Mouse (Mus musculus): ENCODE data around the gene Acad10.
A peak's percentile ranks its signal among the peaks of the same experiment; 100 is the strongest.

Acad10 gene

GRCm38 (mm10) chr5:121597332-121597731 lies 63.0 kb downstream of the Acad10 start:
- DNase-seq (ENCODE audit: low read depth, low spot score), result no peak

GRCm38 (mm10) chr5:121596226-121596625 lies 64.1 kb downstream of the Acad10 start:
- DNase-seq (ENCODE audit: low read depth, low spot score), result no peak

GRCm38 (mm10) chr5:121595758-121596157 lies 64.6 kb downstream of the Acad10 start:
- DNase-seq (ENCODE audit: low read depth, low spot score), result no peak

DNA sequence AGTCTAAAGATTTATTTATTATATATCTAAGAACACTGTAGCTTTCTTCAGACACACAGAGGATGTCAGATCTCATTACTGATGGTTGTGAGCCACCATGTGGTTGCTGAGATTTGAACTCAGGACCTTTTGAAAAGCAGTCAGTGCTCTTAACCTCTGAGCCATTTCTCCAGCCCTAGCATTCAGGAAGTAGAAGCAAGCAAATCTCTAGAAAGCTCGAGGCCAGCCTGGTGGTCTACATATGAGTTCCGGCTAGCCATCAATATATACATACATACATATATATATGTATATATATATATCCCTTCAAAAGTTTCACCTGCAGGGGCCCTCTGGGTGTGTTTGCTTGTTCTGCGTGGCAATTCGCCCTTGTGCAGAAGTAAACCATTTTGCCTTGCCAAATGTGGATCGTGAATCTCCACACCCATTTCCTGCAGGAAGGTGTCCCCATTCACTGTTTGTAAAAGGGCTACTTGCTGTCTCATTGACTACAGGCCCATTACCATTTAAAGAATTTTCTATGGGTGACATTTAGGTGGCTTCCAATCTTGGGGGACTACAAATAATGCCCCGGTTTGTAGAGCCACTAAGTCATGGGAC lies 65.5 kb downstream of the Acad10 start:
- no peak for DNase-seq (ENCODE audit: low read depth, low spot score)

- peak; percentile 84 for DNase-seq (ENCODE audit: low read depth, low spot score)
These were observed 66.6 kb downstream of the Acad10 start, which contains the start of gene Aldh2 for GRCm38 (mm10) chr5:121593451-121594401. Gene Aldh2 (minus strand): TSS chr5:121593824.

GRCm38 (mm10) chr5:121592816-121593407 lies 67.4 kb downstream of the Acad10 start:
- no peak for DNase-seq (ENCODE audit: low read depth, low spot score)

- no peak for DNase-seq (ENCODE audit: low read depth, low spot score)
These were observed 68.1 kb downstream of the Acad10 start for GRCm38 (mm10) chr5:121592064-121592815.

DNA sequence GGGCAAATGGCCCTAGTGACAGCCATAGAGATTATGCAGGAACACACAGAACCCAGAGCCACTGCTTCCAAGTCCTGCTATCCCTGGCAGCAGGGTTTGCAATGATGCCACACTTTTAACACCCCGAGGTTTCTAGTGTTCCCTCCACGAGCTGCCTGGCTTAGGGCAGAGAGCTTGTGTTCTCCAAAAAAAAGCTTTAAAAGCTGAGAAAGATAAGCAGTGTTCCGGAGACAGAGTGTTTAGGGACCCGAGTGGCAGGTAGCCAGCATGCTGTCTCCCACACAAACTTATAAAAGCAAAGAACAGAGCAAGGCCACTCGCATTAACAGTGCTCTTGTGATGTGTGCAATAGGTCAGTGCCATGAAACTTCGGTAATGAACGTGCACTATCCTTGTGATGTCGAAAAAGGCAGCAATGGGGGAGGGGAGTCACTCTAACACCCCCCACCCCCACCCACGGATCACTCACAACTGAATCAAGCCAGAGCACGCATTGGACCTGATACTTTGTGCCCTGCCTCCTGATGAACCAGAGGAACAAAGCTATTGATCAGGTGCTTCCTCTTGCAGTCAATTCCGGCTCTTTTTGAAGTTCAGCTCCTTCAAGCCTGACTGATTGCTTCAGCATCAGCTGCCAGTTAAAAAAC lies 68.8 kb downstream of the Acad10 start:
- no peak for DNase-seq (ENCODE audit: low read depth, low spot score)

- no peak for DNase-seq (ENCODE audit: low read depth, low spot score)
These were observed 70.4 kb downstream of the Acad10 start for GRCm38 (mm10) chr5:121589928-121590327.

DNA sequence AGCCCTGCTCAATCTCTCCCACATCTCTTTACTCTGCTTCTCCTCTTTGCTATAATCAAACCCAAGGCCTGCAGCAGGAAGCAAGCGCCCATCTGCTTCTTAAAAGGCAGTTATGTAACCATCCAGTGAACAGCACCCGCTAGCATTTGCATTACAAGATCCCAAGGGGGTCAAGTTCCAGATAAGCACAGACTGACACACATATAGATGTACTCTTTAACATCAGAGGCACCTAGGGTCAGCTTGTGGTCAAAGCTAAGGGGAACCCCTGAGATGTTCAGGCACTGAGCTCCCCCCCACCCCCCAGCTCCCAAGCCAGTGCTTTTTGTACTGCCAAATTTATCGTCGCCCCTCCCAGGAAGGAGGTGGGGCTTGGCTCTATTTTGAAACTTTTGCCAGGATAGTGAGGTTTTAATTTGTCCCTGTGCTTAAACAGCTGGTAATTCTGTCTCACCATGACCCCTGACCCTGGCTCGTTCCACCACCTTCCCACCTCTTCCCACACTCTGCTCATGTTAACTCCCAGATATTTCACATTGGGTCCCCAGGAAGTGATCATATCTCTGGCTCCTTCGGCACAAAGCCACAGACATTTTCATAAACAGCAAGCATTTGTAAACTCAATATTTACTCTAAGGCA lies 73.8 kb downstream of the Acad10 start:
- no peak for DNase-seq (ENCODE audit: low read depth, low spot score)

GRCm38 (mm10) chr5:121585699-121586098 lies 74.6 kb downstream of the Acad10 start:
- no peak for DNase-seq (ENCODE audit: low read depth, low spot score)

GRCm38 (mm10) chr5:121585005-121585404 lies 75.3 kb downstream of the Acad10 start:
- no peak for DNase-seq (ENCODE audit: low read depth, low spot score)

DNA sequence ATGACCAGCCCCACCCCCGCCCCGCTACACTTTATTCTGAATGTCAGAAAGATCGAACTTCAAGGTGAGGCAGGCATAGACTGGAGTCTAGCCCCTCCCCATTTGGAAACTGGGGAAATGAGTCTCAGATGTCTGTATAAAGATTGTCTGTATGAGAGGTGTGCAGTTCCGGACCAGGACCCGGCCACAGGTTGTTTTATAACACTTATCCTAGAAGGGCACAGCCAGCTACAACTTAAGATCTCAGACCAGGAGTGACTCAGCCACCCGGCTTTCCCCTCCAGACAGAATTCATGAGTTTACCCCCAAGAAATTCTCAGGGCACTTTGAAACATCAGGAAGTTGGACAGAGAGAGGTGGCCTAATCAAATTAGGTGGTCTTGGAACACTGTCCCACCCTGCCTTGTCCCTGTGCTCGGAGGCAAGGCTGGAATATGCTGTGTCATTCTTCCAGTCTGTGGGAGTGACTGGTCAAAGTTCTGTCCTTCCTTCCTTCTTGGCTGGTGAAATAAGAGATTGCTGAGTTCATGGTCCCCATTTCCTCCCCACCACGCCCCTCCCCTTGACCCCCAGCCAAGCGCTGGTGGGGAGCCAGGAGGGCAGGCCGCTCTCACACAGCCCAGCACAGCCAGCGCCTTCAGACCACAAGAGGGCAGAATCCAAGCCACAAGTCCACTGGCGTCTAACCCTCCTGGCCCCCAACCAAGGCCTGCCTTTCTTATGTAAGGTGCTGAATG lies 76.4 kb downstream of the Acad10 start:
- DNase-seq (ENCODE audit: low read depth, low spot score), result no peak

DNA sequence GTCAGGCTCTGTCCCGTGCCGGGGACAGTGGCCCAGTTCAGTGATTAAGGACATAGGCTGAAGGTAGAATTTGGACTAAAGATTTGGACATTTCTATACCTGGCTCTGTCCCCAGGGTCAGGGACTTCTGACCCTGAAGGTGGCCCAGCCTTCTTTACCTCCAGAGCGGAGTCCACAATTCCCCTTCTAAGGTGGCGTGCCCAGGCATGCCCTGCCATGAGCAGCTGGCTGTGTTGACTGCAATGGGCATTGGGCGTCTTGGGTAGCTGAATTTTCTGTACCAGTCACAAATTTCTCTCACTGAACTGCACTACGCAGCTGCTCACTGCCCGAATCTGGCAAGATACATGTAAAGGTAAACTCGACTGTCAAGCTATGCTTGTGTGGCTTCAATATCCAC lies 78.4 kb downstream of the Acad10 start:
- DNase-seq (ENCODE audit: low read depth, low spot score), result no peak

DNA sequence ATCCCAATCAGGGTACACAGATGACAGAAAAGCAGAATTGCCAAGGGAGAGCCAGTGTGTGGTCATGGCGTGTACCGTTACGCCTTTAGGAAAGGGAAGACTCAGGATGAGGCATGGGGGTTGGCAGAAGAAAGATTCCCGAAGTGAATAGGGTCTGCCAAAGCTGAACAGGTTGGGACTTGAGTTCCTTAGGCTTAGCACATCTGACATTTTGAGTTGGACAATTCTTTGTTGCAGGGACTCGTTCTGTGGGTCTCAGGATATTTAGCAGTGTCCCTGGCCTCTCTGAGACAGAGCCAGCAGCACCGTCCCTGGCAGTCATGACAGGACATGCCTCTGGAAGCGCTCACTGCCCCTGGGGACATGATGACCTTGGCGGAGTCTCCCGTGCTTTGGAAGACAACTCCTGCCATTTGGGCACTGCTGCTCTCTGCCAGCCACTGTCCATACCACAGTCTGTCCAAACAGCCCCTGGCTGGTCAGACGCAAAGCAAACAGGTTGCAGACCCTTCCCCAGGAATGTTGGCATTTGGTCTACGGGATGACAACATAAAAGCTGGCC lies 83.3 kb downstream of the Acad10 start:
- no peak for DNase-seq (ENCODE audit: low read depth, low spot score)

- no peak for DNase-seq (ENCODE audit: low read depth, low spot score)
These were observed 84.4 kb downstream of the Acad10 start for GRCm38 (mm10) chr5:121575867-121576266.

DNA sequence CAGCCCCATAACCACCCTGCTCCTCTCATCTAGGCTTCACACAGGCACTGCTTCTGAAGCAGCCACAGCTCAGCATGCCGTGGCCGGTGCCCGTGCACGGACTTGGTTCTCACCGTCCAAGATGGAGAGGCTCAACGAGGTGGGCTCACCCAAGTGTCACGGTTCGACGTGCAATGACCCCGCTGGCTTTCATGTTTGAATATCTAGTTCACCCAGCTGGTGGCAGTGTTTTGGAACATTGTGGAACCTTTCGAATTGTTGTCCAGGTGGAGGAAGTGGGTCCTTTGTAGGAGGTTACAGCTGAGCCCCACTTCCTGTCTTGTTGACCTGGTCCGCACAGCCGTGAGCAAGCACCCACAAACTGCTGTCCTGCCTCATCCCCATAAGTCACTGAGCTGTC lies 86.2 kb downstream of the Acad10 start:
- DNase-seq (ENCODE audit: low read depth, low spot score), result no peak

Data from forelimb bud, embryonic 11.5 days (tissue).